Mouse (Mus musculus) effector memory CD4-positive, alpha-beta T cell, adult 7 months (primary cell): ENCODE data around the gene Olfr890. TPM values are rescaled to one million over a fixed set of nuclear protein-coding genes. Genes with fewer than 3 reads are reported as not detected.

Experiments used
- polyA plus RNA-seq: library from polyadenylated mRNA; unstranded; fragments of 100-300 nt; shearing (Covaris generic); gene quantifications from one replicate; pipeline ENCODE4 v1.2.1, GENCODE M21; 2017

Gene Olfr890
- 0.55 TPM for polyA plus RNA-seq

GRCm38 (mm10) chr9:38142217-38142616, at the start of gene Olfr890:
Gene Olfr890 (plus strand): TSS chr9:38142517.

GRCm38 (mm10) chr9:38107828-38108227, 34.5 kb upstream of the Olfr890 start, which contains the start of gene Olfr888:
Gene Olfr888 (plus strand): TSS chr9:38108128.

GRCm38 (mm10) chr9:38114898-38115297, 27.4 kb upstream of the Olfr890 start, which contains the start of gene Olfr889:
Gene Olfr889 (plus strand): TSS chr9:38115198.

GRCm38 (mm10) chr9:38180721-38181120, 38.4 kb downstream of the Olfr890 start, which contains the start of gene Olfr891:
Gene Olfr891 (minus strand): TSS chr9:38180821.

Other genes with a start within 250 kb of the Olfr890 start
- 0.15 TPM for gene Olfr145, start 245.8 kb upstream of the Olfr890 start, polyA plus RNA-seq
- 0.26 TPM for gene Olfr878, start 224.7 kb upstream of the Olfr890 start, polyA plus RNA-seq
- gene Olfr881, start 150.7 kb upstream of the Olfr890 start, polyA plus RNA-seq, result 0.29 TPM
- gene Olfr883, start 116.7 kb upstream of the Olfr890 start, polyA plus RNA-seq, result not detected
- gene Olfr884, start 96.0 kb upstream of the Olfr890 start, polyA plus RNA-seq, result not detected
- gene Olfr885, start 81.2 kb upstream of the Olfr890 start, polyA plus RNA-seq, result not detected
- 0.56 TPM for gene Olfr887, start 58.4 kb upstream of the Olfr890 start, polyA plus RNA-seq
- not detected for gene Olfr888, start 34.4 kb upstream of the Olfr890 start, polyA plus RNA-seq
- gene Olfr889, start 27.3 kb upstream of the Olfr890 start, polyA plus RNA-seq, result not detected
- not detected for gene Olfr891, start 38.3 kb downstream of the Olfr890 start, polyA plus RNA-seq
- not detected for gene Olfr893, start 65.8 kb downstream of the Olfr890 start, polyA plus RNA-seq
- gene Olfr894, start 75.5 kb downstream of the Olfr890 start, polyA plus RNA-seq, result not detected
- not detected for gene Olfr143, start 110.3 kb downstream of the Olfr890 start, polyA plus RNA-seq
- not detected for gene Olfr895, start 125.3 kb downstream of the Olfr890 start, polyA plus RNA-seq
- not detected for gene Olfr896-ps1, start 148.6 kb downstream of the Olfr890 start, polyA plus RNA-seq
- not detected for gene Olfr25, start 186.5 kb downstream of the Olfr890 start, polyA plus RNA-seq
- gene Olfr898, start 205.9 kb downstream of the Olfr890 start, polyA plus RNA-seq, result 0.34 TPM
- not detected for gene Olfr250, start 224.4 kb downstream of the Olfr890 start, polyA plus RNA-seq
- 0.17 TPM for gene Olfr251, start 234.6 kb downstream of the Olfr890 start, polyA plus RNA-seq